Mouse (Mus musculus): ENCODE measurements around the gene Heatr3. TPM values are rescaled to one million over a fixed set of nuclear protein-coding genes. Genes with fewer than 3 reads are reported as not detected.

The Heatr3 gene
- polyA plus RNA-seq, 1 experiment from 2014 or later: 34.6 TPM

- H3K27ac ChIP-seq (ENCODE audit: low read length): no peak overlapping the region
- H3K4me3 ChIP-seq (replicated peaks; ENCODE audit: low read length): no peak overlapping the region
- no peaks in the 10 kb centered on the region for H3K27me3 ChIP-seq (ENCODE audit: control insufficient read depth, insufficient read depth, low read length)
- H3K36me3 ChIP-seq (ENCODE audit: control insufficient read depth, insufficient read depth, low read length): peaks cover 7% of the 10 kb centered on the region; the same call in 1 of the 2 replicates
- ATAC-seq (ENCODE audit: insufficient read depth, low FRiP score): no peak
- no peaks in the 10 kb centered on the region for H3K9me3 ChIP-seq (replicated peaks; ENCODE audit: control insufficient read depth, low read length)
- H3K9ac ChIP-seq (ENCODE audit: low read length): no peak overlapping the region
- H3K4me1 ChIP-seq (ENCODE audit: control insufficient read depth, insufficient read depth, low read length): no peaks in the 10 kb centered on the region
- WGBS: 86% methylated on average over 7 of the region's 7 CpGs
- no peak overlapping the region for H3K4me2 ChIP-seq (ENCODE audit: low read depth, low read length)
These were observed 37.6 kb downstream of the Heatr3 start for GRCm38 (mm10) chr8:88175264-88175663.

DNA sequence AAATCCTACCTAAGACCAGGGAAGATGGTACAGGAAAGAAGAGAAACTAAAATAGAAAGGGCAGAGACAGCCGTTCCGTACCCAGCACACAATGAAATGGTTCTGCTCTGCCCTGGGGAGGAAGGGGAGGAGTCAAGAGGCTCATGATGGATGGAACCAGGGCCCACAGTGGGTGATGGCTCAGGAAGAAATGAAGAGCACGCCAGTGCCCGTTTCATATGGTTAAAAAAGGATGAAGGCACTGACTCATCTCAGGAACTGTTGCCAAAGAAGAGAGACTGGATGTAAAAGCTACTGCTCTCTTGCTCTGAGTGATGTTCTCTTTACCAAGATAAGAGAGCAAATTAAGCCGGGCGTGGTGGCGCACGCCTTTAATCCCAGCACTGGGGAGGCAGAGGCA lies 39.6 kb downstream of the Heatr3 start:
- Histone ChIP-seq H3K36me3 (ENCODE audit: control insufficient read depth, insufficient read depth, low read length) (no peaks in the 10 kb centered on the region; the same call in 1 of the 2 replicates), H3K4me1 (ENCODE audit: control insufficient read depth, insufficient read depth, low read length) (no peaks in the 10 kb centered on the region), H3K4me2 (ENCODE audit: low read depth, low read length) (no peak overlapping the region), H3K27me3 (ENCODE audit: control insufficient read depth, insufficient read depth, low read length) (no peaks in the 10 kb centered on the region), H3K4me3 (replicated peaks; ENCODE audit: low read length) (no peak overlapping the region), H3K9me3 (replicated peaks; ENCODE audit: control insufficient read depth, low read length) (no peaks in the 10 kb centered on the region), H3K9ac (ENCODE audit: low read length) (no peak overlapping the region), H3K27ac (ENCODE audit: low read length) (no peak overlapping the region)
- 84% methylated on average over 8 of the region's 8 CpGs for WGBS
- ATAC-seq (ENCODE audit: insufficient read depth, low FRiP score): no peak

- H3K4me1 ChIP-seq (ENCODE audit: control insufficient read depth, insufficient read depth, low read length): no peaks in the 10 kb centered on the region
- H3K9me3 ChIP-seq (replicated peaks; ENCODE audit: control insufficient read depth, low read length): no peaks in the 10 kb centered on the region
- H3K27me3 ChIP-seq (ENCODE audit: control insufficient read depth, insufficient read depth, low read length): no peaks in the 10 kb centered on the region
- no peaks in the 10 kb centered on the region for H3K36me3 ChIP-seq (ENCODE audit: control insufficient read depth, insufficient read depth, low read length)
- WGBS: 88% methylated on average over 2 of the region's 2 CpGs
- no peak overlapping the region for H3K9ac ChIP-seq (ENCODE audit: low read length)
- ATAC-seq (ENCODE audit: insufficient read depth, low FRiP score): no peak
- no peak overlapping the region for H3K4me2 ChIP-seq (ENCODE audit: low read depth, low read length)
- H3K27ac ChIP-seq (ENCODE audit: low read length): no peak overlapping the region
- H3K4me3 ChIP-seq (replicated peaks; ENCODE audit: low read length): no peak overlapping the region
These were observed 45.5 kb downstream of the Heatr3 start for GRCm38 (mm10) chr8:88183121-88183520.

GRCm38 (mm10) chr8:88184914-88185313 lies 47.3 kb downstream of the Heatr3 start:
- 90% methylated on average over 1 of the region's 1 CpGs for WGBS
- H3K4me1 ChIP-seq (ENCODE audit: control insufficient read depth, insufficient read depth, low read length): no peaks in the 10 kb centered on the region
- H3K9me3 ChIP-seq (replicated peaks; ENCODE audit: control insufficient read depth, low read length): no peaks in the 10 kb centered on the region
- no peaks in the 10 kb centered on the region for H3K27me3 ChIP-seq (ENCODE audit: control insufficient read depth, insufficient read depth, low read length)
- H3K4me2 ChIP-seq (ENCODE audit: low read depth, low read length): no peak overlapping the region
- no peak overlapping the region for H3K9ac ChIP-seq (ENCODE audit: low read length)
- H3K4me3 ChIP-seq (replicated peaks; ENCODE audit: low read length): no peak overlapping the region
- no peak for ATAC-seq (ENCODE audit: insufficient read depth, low FRiP score)
- H3K27ac ChIP-seq (ENCODE audit: low read length): no peak overlapping the region
- no peaks in the 10 kb centered on the region for H3K36me3 ChIP-seq (ENCODE audit: control insufficient read depth, insufficient read depth, low read length)

- H3K9me3 ChIP-seq (replicated peaks; ENCODE audit: control insufficient read depth, low read length): no peaks in the 10 kb centered on the region
- WGBS: 82% methylated on average over 6 of the region's 6 CpGs
These were observed 48.1 kb downstream of the Heatr3 start for GRCm38 (mm10) chr8:88185716-88186115.

GRCm38 (mm10) chr8:88197328-88197727 lies 59.7 kb downstream of the Heatr3 start:
- Histone ChIP-seq H3K36me3 (ENCODE audit: control insufficient read depth, insufficient read depth, low read length) (no peaks in the 10 kb centered on the region), H3K27ac (ENCODE audit: low read length) (no peak overlapping the region), H3K9me3 (replicated peaks; ENCODE audit: control insufficient read depth, low read length) (no peaks in the 10 kb centered on the region), H3K9ac (ENCODE audit: low read length) (no peak overlapping the region), H3K27me3 (ENCODE audit: control insufficient read depth, insufficient read depth, low read length) (no peaks in the 10 kb centered on the region), H3K4me1 (ENCODE audit: control insufficient read depth, insufficient read depth, low read length) (peaks cover 17% of the 10 kb centered on the region), H3K4me3 (replicated peaks; ENCODE audit: low read length) (no peak overlapping the region), H3K4me2 (ENCODE audit: low read depth, low read length) (no peak overlapping the region)
- ATAC-seq (ENCODE audit: insufficient read depth, low FRiP score): no peak
- WGBS: 42% methylated on average over 3 of the region's 3 CpGs

More at GRCm38 (mm10) chr8:88185716-88186115, 48.1 kb downstream of the Heatr3 start:
- no peak overlapping the region for H3K4me2 ChIP-seq (ENCODE audit: low read depth, low read length)
- no peak overlapping the region for H3K9ac ChIP-seq (ENCODE audit: low read length)
- no peak overlapping the region for H3K4me3 ChIP-seq (replicated peaks; ENCODE audit: low read length)
- H3K27me3 ChIP-seq (ENCODE audit: control insufficient read depth, insufficient read depth, low read length): no peaks in the 10 kb centered on the region
- H3K27ac ChIP-seq (ENCODE audit: low read length): no peak overlapping the region
- no peak for ATAC-seq (ENCODE audit: insufficient read depth, low FRiP score)
- H3K4me1 ChIP-seq (ENCODE audit: control insufficient read depth, insufficient read depth, low read length): no peaks in the 10 kb centered on the region
- no peaks in the 10 kb centered on the region for H3K36me3 ChIP-seq (ENCODE audit: control insufficient read depth, insufficient read depth, low read length)

DNA sequence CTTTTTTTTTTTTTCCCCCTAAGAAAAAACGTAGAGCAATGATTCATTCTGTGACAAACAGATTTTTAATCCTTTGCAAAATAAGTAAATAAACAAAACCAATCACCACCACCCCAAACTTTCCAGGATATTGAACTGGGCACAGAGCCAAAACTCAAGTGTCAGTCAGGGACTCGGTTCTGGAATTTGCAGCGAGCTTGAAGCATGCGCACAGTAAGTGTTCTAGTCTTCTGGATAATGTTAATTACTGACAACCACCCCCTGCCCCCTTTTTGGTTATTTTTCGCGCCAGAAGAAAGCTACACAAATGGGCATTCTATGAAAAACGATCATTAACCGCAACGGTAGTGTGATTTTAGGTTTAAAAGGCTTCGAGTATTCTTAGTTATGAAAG lies 60.9 kb downstream of the Heatr3 start:
- Histone ChIP-seq H3K4me3 (replicated peaks; ENCODE audit: low read length) (peak overlapping the region; percentile 87), H3K9me3 (replicated peaks; ENCODE audit: control insufficient read depth, low read length) (no peaks in the 10 kb centered on the region), H3K27ac (ENCODE audit: low read length) (peak overlapping the region; percentile 94), H3K4me2 (ENCODE audit: low read depth, low read length) (peak overlapping the region; percentile 75), H3K36me3 (ENCODE audit: control insufficient read depth, insufficient read depth, low read length) (no peaks in the 10 kb centered on the region), H3K27me3 (ENCODE audit: control insufficient read depth, insufficient read depth, low read length) (no peaks in the 10 kb centered on the region), H3K9ac (ENCODE audit: low read length) (peak overlapping the region; percentile 93), H3K4me1 (ENCODE audit: control insufficient read depth, insufficient read depth, low read length) (peaks cover 17% of the 10 kb centered on the region)
- 0% methylated on average over 10 of the region's 10 CpGs for WGBS
- no peak for ATAC-seq (ENCODE audit: insufficient read depth, low FRiP score)

GRCm38 (mm10) chr8:88198945-88199571 lies 61.4 kb downstream of the Heatr3 start, which contains the start of gene Tent4b:
Gene Tent4b (plus strand): TSS chr8:88199213.
- Histone ChIP-seq H3K4me3 (replicated peaks; ENCODE audit: low read length) (peak within 1 kb of the TSS; percentile 87), H3K4me2 (ENCODE audit: low read depth, low read length) (peak within 1 kb of the TSS; percentile 94), H3K27me3 (ENCODE audit: control insufficient read depth, insufficient read depth, low read length) (no peaks in the 10 kb centered on the region), H3K27ac (ENCODE audit: low read length) (peak within 1 kb of the TSS; percentile 94), H3K9me3 (replicated peaks; ENCODE audit: control insufficient read depth, low read length) (no peaks in the 10 kb centered on the region), H3K9ac (ENCODE audit: low read length) (peak within 1 kb of the TSS; percentile 93), H3K36me3 (ENCODE audit: control insufficient read depth, insufficient read depth, low read length) (no peaks in the 10 kb centered on the region), H3K4me1 (ENCODE audit: control insufficient read depth, insufficient read depth, low read length) (peaks cover 17% of the 10 kb centered on the region)
- ATAC-seq (ENCODE audit: insufficient read depth, low FRiP score): peak; percentile 97
- under 1% methylated on average over 88 of the region's 97 CpGs for WGBS

GRCm38 (mm10) chr8:88199700-88200601 lies 62.3 kb downstream of the Heatr3 start:
- peaks cover 17% of the 10 kb centered on the region for H3K4me1 ChIP-seq (ENCODE audit: control insufficient read depth, insufficient read depth, low read length)
- H3K9ac ChIP-seq (ENCODE audit: low read length): peak overlapping the region; percentile 93
- H3K4me3 ChIP-seq (replicated peaks; ENCODE audit: low read length): peak overlapping the region; percentile 87
- WGBS: under 1% methylated on average over 94 of the region's 117 CpGs
- H3K36me3 ChIP-seq (ENCODE audit: control insufficient read depth, insufficient read depth, low read length): no peaks in the 10 kb centered on the region
- ATAC-seq (ENCODE audit: insufficient read depth, low FRiP score): peak; percentile 38
- H3K27me3 ChIP-seq (ENCODE audit: control insufficient read depth, insufficient read depth, low read length): no peaks in the 10 kb centered on the region
- H3K9me3 ChIP-seq (replicated peaks; ENCODE audit: control insufficient read depth, low read length): no peaks in the 10 kb centered on the region
- peak overlapping the region; percentile 94 for H3K27ac ChIP-seq (ENCODE audit: low read length)
- peak overlapping the region; percentile 94 for H3K4me2 ChIP-seq (ENCODE audit: low read depth, low read length)

All from stomach, embryonic 16.5 days (tissue).